Mouse (Mus musculus) cerebellum, adult 2 months (tissue): ENCODE data around the gene Map1s. TPM values are rescaled to one million over a fixed set of nuclear protein-coding genes. Genes with fewer than 3 reads are reported as not detected.

Source experiments
- DNase-seq, 2 experiments: peaks; one replicate each; pipeline ENCODE4 v3.0.0; 2021
- H3K27ac ChIP-seq: fragments of 200-500 bp; 2 replicates; pipeline ENCODE4 v1.5.1; 2012; ENCODE audit warnings: low read length, control low read depth, inconsistent platforms; ENCODE audit not compliant: insufficient read depth
- H3K27me3 ChIP-seq: fragments of 200-500 bp; 2 replicates; pipeline ENCODE4 v1.6.1; 2012; ENCODE audit warnings: inconsistent platforms, mild to moderate bottlenecking, low read length, moderate library complexity; ENCODE audit not compliant: control insufficient read depth, insufficient read depth
- H3K4me1 ChIP-seq: fragments of 200-500 bp; 2 replicates; pipeline ENCODE4 v1.6.1; 2011; ENCODE audit warnings: low read length; ENCODE audit not compliant: control insufficient read depth, insufficient read depth
- H3K4me3 ChIP-seq: fragments of 200-500 bp; replicated peaks from 2 replicates; pipeline ENCODE3; 2011; ENCODE audit warnings: mild to moderate bottlenecking, low read depth, low read length, control low read depth; ENCODE audit not compliant: insufficient read depth
- CTCF ChIP-seq: fragments of 200-500 bp; IDR thresholded peaks from 2 replicates; pipeline ENCODE4 v1.5.1; 2011; ENCODE audit warnings: low read depth, mild to moderate bottlenecking, control low read depth, low read length, moderate library complexity, borderline replicate concordance; ENCODE audit not compliant: insufficient read depth
- POLR2A ChIP-seq: fragments of 200-500 bp; IDR thresholded peaks from 2 replicates; pipeline ENCODE4 v1.6.1; 2011; ENCODE audit warnings: low read length, control low read depth, borderline replicate concordance; ENCODE audit not compliant: insufficient read depth
- WGBS: fragments of 180-500 bp; shearing (Covaris S2); methylation state at CpG from one replicate; pipeline ENCODE4 v1.1.7; 2018; 5-methylcytosine and 5-hydroxymethylcytosine counted together
- polyA plus RNA-seq: library from polyadenylated mRNA; depleted of rRNA; stranded (reverse); fragments of >200 nt; gene quantifications from 2 replicates; pipeline ENCODE4 v1.2.3, GENCODE M21; 2012

Map1s gene
- polyA plus RNA-seq, 1 experiment: 53.4 TPM

GRCm38 (mm10) chr8:70897021-70897680 is 8.6 kb upstream of the Map1s start, which contains the start of gene Rpl18a:
Gene Rpl18a, minus strand, starts transcription at chr8:70897412.
- Histone ChIP-seq H3K27ac (peak within 1 kb of the TSS; percentile 55; the same call in 1 of the 2 replicates), H3K4me1 (0 out of 2 replicates have a peak, but pooled peaks cover 3% of the 10 kb centered on the region), H3K27me3 (no peaks in the 10 kb centered on the region), H3K4me3 (peak within 1 kb of the TSS; percentile 79)
- peak; percentile 95 to 99 for DNase-seq
- TF ChIP-seq POLR2A: peak; percentile 93
- no peak for TF ChIP-seq CTCF
- under 1% methylated on average over 60 of the region's 60 CpGs for WGBS

DNA sequence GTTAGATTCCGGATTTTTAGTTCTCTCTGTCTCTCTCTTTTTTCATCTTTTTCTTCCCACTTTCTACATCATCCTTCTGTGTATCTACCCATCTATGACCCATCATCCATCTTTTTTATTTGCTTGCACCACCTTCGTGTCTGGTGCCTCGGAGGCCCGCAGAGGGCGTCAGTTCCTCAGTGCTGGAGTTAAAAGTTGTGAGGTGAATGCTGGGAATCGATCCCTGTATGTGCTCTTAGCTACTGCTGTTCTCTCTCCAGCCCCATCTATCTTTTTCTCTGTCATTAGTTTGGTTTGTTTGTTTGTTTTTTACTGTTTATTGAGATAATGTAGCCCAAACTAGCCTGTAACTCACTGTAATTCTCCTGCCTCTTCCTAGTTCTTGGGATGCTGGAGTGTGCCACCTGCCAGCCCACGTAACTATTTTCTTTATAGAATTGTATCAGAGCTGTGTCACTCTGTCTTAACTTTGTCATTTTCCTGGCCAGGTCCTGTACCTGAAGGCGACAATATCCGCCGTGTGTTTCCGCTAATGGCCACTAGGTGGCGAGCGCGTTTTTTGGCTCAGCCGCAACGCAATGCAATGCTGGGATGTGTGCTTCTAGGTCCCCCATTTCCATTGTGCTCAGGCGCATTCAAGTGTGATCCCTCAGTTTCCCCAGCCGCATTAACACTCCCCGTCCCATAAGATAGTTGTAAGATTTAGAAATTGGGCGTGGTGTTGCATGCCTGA is 7.9 kb upstream of the Map1s start:
- peak; percentile 85 to 92 for DNase-seq
- TF ChIP-seq POLR2A (no peak), CTCF (peak; percentile 95)
- WGBS: under 1% methylated on average over 20 of the region's 20 CpGs
- Histone ChIP-seq H3K27me3 (no peaks in the 10 kb centered on the region), H3K4me3 (peak overlapping the region; percentile 75), H3K27ac (no peak overlapping the region; the same call in 1 of the 2 replicates), H3K4me1 (0 out of 2 replicates have a peak, but pooled peaks cover 3% of the 10 kb centered on the region)

GRCm38 (mm10) chr8:70898661-70899198 is 7.0 kb upstream of the Map1s start:
- TF ChIP-seq POLR2A (no peak), CTCF (no peak)
- DNase-seq: peak in 1 of 2 experiments; percentile 16
- H3K4me1 ChIP-seq: 0 out of 2 replicates have a peak, but pooled peaks cover 3% of the 10 kb centered on the region
- no peaks in the 10 kb centered on the region for H3K27me3 ChIP-seq
- no peak overlapping the region for H3K4me3 ChIP-seq
- WGBS: 55% methylated on average over 2 of the region's 2 CpGs
- no peak overlapping the region for H3K27ac ChIP-seq

DNA sequence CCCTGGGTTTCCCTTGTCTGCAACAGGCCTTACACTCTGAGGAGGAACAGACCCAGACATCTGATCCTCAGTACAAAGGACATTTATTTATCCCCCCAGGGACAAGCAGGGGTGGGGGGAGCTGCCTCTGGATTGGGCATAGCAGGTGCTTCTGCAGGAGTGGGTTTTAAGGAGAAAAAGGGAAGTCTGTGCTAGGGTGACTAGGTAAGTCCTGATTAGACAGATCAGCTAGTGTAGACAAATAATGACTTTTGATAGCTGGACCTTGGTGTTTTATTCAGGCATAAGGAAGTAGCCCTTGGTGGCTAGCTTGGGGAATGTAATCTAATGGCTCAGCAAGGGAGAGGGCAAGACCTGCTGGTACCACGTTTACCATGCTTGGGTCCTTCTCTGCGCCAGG is 6.5 kb upstream of the Map1s start:
- H3K27me3 ChIP-seq: no peaks in the 10 kb centered on the region
- 0 out of 2 replicates have a peak, but pooled peaks cover 3% of the 10 kb centered on the region for H3K4me1 ChIP-seq
- TF ChIP-seq POLR2A (no peak), CTCF (no peak)
- 75% methylated on average over 2 of the region's 2 CpGs for WGBS
- no peak for DNase-seq
- H3K4me3 ChIP-seq: no peak overlapping the region
- H3K27ac ChIP-seq: no peak overlapping the region

DNA sequence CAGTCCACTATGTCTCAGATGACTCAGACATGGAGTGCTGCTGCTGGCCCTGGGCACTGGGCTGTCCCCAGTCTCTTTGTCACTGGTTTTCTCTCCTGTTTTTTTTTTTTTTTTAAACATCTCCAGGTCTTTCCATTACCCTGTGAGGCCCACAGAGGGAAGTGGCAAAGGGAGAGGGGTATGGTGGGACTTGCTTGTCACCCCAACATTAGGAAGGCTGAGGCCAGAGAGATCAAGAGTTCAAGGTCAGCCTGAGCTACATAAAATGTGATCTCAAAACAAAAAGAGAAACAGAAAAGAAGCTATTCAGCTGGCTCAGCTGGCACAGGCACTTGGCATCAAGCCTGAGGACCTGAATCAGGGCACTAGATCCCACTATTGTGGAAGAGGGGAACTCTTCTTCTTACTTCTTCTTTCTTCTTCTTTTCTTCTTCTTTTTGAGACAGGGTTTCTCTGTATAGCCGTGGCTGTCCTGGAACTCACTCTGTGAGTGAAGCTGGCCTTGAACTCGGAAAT is 4.8 kb upstream of the Map1s start:
- DNase-seq: no peak
- H3K4me1 ChIP-seq: 0 out of 2 replicates have a peak, but pooled peaks cover 3% of the 10 kb centered on the region
- no peak overlapping the region for H3K27ac ChIP-seq
- H3K4me3 ChIP-seq: no peak overlapping the region
- H3K27me3 ChIP-seq: no peaks in the 10 kb centered on the region
- 73% methylated on average over 2 of the region's 2 CpGs for WGBS
- no peak for TF ChIP-seq POLR2A
- no peak for TF ChIP-seq CTCF

- DNase-seq: no peak
- Histone ChIP-seq H3K4me3 (no peak overlapping the region), H3K4me1 (peaks cover 6% of the 10 kb centered on the region; the same call in 1 of the 2 replicates), H3K27ac (no peak overlapping the region), H3K27me3 (no peaks in the 10 kb centered on the region)
- 7% methylated on average over 5 of the region's 5 CpGs for WGBS
- TF ChIP-seq CTCF: no peak
- TF ChIP-seq POLR2A: no peak
Measured at GRCm38 (mm10) chr8:70902211-70902610, 3.5 kb upstream of the Map1s start.

- TF ChIP-seq POLR2A (no peak), CTCF (no peak)
- 49% methylated on average over 4 of the region's 4 CpGs for WGBS
Measured at GRCm38 (mm10) chr8:70903112-70903511, 2.6 kb upstream of the Map1s start.

DNA sequence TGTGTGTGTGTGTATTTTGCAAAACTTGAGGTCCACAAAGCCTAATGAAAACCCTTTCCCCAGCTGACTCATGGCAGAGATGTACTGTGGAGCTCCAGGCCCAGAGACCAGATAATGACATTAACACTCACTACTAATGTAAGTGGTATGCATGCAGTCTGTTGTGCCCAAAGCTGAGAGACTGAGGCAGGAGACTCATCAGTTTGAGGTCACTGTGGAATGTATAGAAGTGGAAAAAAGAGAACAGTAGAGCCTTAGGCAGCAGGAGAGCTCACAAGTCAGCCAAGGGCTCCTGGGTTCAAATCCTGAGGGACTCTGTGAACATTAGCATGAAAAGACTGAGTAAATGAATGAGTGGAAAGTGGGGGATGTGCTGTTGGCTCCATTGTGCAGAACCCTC is 2.1 kb upstream of the Map1s start:
- Histone ChIP-seq H3K27ac (no peak overlapping the region), H3K27me3 (no peaks in the 10 kb centered on the region), H3K4me3 (no peak overlapping the region), H3K4me1 (peaks cover 6% of the 10 kb centered on the region; the same call in 1 of the 2 replicates)
- DNase-seq: no peak
- no peak for TF ChIP-seq CTCF
- no peak for TF ChIP-seq POLR2A

More at GRCm38 (mm10) chr8:70903112-70903511, 2.6 kb upstream of the Map1s start:
- no peak overlapping the region for H3K4me3 ChIP-seq
- H3K27me3 ChIP-seq: no peaks in the 10 kb centered on the region
- DNase-seq: no peak
- H3K4me1 ChIP-seq: peaks cover 9% of the 10 kb centered on the region; the same call in 1 of the 2 replicates
- no peak overlapping the region for H3K27ac ChIP-seq
